Mouse (Mus musculus) stomach, embryonic 14.5 days (tissue): Measurements from ENCODE around the gene Nell2. TPM values are rescaled to one million over a fixed set of nuclear protein-coding genes. Genes with fewer than 3 reads are reported as not detected.
"Not testable (repeated sequence)": the region's sequence is repeated elsewhere in the genome, so short reads cannot be mapped to it uniquely, and the experiment has no call there.

Source experiments
- ATAC-seq: fragments of 200-750 bp; cut with Nextera tagmentation; 2 replicates; pipeline ENCODE4 v1.8.0; 2017; ENCODE audit warnings: low read depth, moderate TSS enrichment; ENCODE audit not compliant: insufficient number of reproducible peaks, insufficient read depth, low FRiP score
- H3K27ac ChIP-seq: fragments of 300-500 bp; sonication (generic); 2 replicates; pipeline ENCODE4 v1.5.1; 2014; ENCODE audit warnings: mild to moderate bottlenecking, low read length, moderate library complexity, mixed read lengths
- H3K27me3 ChIP-seq: fragments of 300-500 bp; sonication (generic); 2 replicates; pipeline ENCODE4 v1.6.1; 2014; ENCODE audit warnings: low read length, control low read depth, mixed read lengths; ENCODE audit not compliant: control insufficient read depth, insufficient read depth
- H3K36me3 ChIP-seq: fragments of 300-500 bp; sonication (generic); 2 replicates; pipeline ENCODE4 v1.6.1; 2014; ENCODE audit warnings: mild to moderate bottlenecking, control low read depth, low read length, moderate library complexity, mixed read lengths; ENCODE audit not compliant: control insufficient read depth, insufficient read depth
- H3K4me1 ChIP-seq: fragments of 300-500 bp; sonication (generic); 2 replicates; pipeline ENCODE4 v1.6.1; 2014; ENCODE audit warnings: low read length, control low read depth, mixed read lengths; ENCODE audit not compliant: control insufficient read depth, insufficient read depth
- H3K4me2 ChIP-seq: fragments of 300-500 bp; sonication (generic); replicated peaks from 2 replicates; pipeline ENCODE4 v1.6.1; 2014; ENCODE audit warnings: low read depth, low read length, control low read depth
- H3K4me3 ChIP-seq: fragments of 300-500 bp; sonication (generic); 2 replicates; pipeline ENCODE4 v1.5.1; 2014; ENCODE audit warnings: low read depth, low read length, control low read depth
- H3K9ac ChIP-seq: fragments of 300-500 bp; sonication (generic); replicated peaks from 2 replicates; pipeline ENCODE4 v1.6.1; 2014; ENCODE audit warnings: low read depth, mild to moderate bottlenecking, control low read depth, low read length, moderate library complexity, mixed read lengths
- H3K9me3 ChIP-seq: fragments of 300-500 bp; sonication (generic); 2 replicates; pipeline ENCODE4 v1.6.1; 2016; ENCODE audit warnings: low read depth, low read length, control low read depth; ENCODE audit not compliant: control insufficient read depth
- WGBS: fragments of 180-500 bp; shearing (Covaris S2); extraction: QIAGEN DNeasy Blood & Tissue Kit; methylation state at CpG from one replicate; pipeline ENCODE4 v1.1.7; 2014; 5-methylcytosine and 5-hydroxymethylcytosine counted together
- polyA plus RNA-seq: library from polyadenylated mRNA; unstranded; fragments of >200 nt; fragmentation: Nextera tagmentation; extraction: Ambion mirVana; gene quantifications from 2 replicates; pipeline ENCODE4 v1.2.1, GENCODE M21; 2014

The Nell2 gene
- polyA plus RNA-seq, 1 experiment from 2014 or later: 21.6 TPM

- Histone ChIP-seq H3K36me3 (no peaks in the 10 kb centered on the region), H3K27ac (no peak overlapping the region), H3K4me2 (no peak overlapping the region), H3K4me3 (no peak overlapping the region), H3K9ac (no peak overlapping the region), H3K9me3 (no peaks in the 10 kb centered on the region), H3K4me1 (no peaks in the 10 kb centered on the region), H3K27me3 (no peaks in the 10 kb centered on the region)
- no peak for ATAC-seq
- WGBS: 81% methylated on average over 5 of the region's 5 CpGs
These were observed 252.8 kb downstream of the Nell2 start for GRCm38 (mm10) chr15:95275553-95275952.

DNA sequence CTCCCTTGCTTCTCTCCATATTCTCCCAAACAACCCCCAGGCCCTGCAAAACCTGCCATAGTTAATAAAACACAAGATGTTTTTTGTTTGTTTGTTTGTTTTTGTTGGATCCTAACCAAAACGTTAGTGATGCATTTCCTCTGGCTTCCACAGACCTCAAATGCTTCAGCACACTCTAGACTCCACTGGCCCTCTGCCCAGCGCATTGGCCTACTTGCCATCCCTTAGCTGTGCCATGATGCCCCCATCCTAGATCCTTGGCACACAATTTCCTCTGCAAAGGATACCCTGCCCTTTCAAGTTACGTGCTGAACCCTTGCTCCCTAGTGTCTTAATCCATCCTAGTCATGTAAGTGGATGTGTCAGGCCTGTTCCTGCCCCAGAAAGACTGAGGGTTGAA, 255.1 kb downstream of the Nell2 start:
- H3K4me1 ChIP-seq: no peaks in the 10 kb centered on the region; the same call in 1 of the 2 replicates
- H3K4me2 ChIP-seq: no peak overlapping the region
- H3K9ac ChIP-seq: no peak overlapping the region
- no peak overlapping the region for H3K27ac ChIP-seq
- H3K9me3 ChIP-seq: no peaks in the 10 kb centered on the region
- ATAC-seq: no peak
- no peaks in the 10 kb centered on the region for H3K36me3 ChIP-seq
- H3K4me3 ChIP-seq: no peak overlapping the region
- no peaks in the 10 kb centered on the region for H3K27me3 ChIP-seq
- WGBS: 79% methylated on average over 3 of the region's 3 CpGs

- no peak for ATAC-seq
- Histone ChIP-seq H3K4me1 (no peaks in the 10 kb centered on the region; the same call in 1 of the 2 replicates), H3K36me3 (no peaks in the 10 kb centered on the region), H3K4me3 (no peak overlapping the region), H3K27me3 (no peaks in the 10 kb centered on the region), H3K4me2 (no peak overlapping the region), H3K9ac (no peak overlapping the region), H3K27ac (no peak overlapping the region), H3K9me3 (no peaks in the 10 kb centered on the region)
- 89% methylated on average over 3 of the region's 3 CpGs for WGBS
These were observed 256.2 kb downstream of the Nell2 start for GRCm38 (mm10) chr15:95272167-95272566.

- WGBS: 87% methylated on average over 2 of the region's 2 CpGs
- no peak overlapping the region for H3K9ac ChIP-seq
- no peaks in the 10 kb centered on the region for H3K9me3 ChIP-seq
- no peaks in the 10 kb centered on the region for H3K4me1 ChIP-seq
- ATAC-seq: no peak
- no peak overlapping the region for H3K27ac ChIP-seq
- no peaks in the 10 kb centered on the region for H3K36me3 ChIP-seq
- no peaks in the 10 kb centered on the region for H3K27me3 ChIP-seq
- no peak overlapping the region for H3K4me3 ChIP-seq
- no peak overlapping the region for H3K4me2 ChIP-seq
These were observed 268.5 kb downstream of the Nell2 start for GRCm38 (mm10) chr15:95259671-95260450.

GRCm38 (mm10) chr15:95257131-95257530, 271.2 kb downstream of the Nell2 start:
- ATAC-seq: no peak
- Histone ChIP-seq H3K27ac (no peak overlapping the region), H3K4me1 (no peaks in the 10 kb centered on the region)

DNA sequence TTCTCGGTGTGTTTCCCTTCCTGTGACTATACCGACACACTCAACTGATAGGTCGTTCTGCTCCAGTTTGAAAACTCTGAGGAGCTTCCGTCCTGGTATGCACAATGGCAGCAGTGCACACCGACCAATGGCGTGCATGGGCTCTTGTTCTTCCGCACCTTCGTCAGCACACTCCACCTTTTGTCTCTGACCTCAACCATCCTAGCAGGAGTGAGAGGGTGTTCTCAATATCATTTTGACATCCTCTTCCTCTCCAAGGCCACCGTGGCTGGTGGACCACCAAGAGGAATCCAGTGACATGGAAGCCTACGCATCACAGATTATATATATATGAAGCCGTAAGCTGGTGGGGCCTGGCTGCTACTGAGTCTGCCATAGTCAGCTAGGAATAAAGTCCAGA, 282.8 kb downstream of the Nell2 start:
- Histone ChIP-seq H3K27me3 (no peaks in the 10 kb centered on the region), H3K4me2 (no peak overlapping the region), H3K9me3 (no peaks in the 10 kb centered on the region), H3K4me3 (no peak overlapping the region), H3K27ac (no peak overlapping the region), H3K9ac (no peak overlapping the region), H3K4me1 (no peaks in the 10 kb centered on the region), H3K36me3 (no peaks in the 10 kb centered on the region)
- WGBS: 94% methylated on average over 11 of the region's 11 CpGs
- ATAC-seq: no peak

More at GRCm38 (mm10) chr15:95257131-95257530, 271.2 kb downstream of the Nell2 start:
- 59% methylated on average over 9 of the region's 9 CpGs for WGBS
- H3K9ac ChIP-seq: no peak overlapping the region
- no peak overlapping the region for H3K4me2 ChIP-seq
- H3K36me3 ChIP-seq: no peaks in the 10 kb centered on the region
- no peak overlapping the region for H3K4me3 ChIP-seq
- H3K27me3 ChIP-seq: no peaks in the 10 kb centered on the region
- H3K9me3 ChIP-seq: no peaks in the 10 kb centered on the region

DNA sequence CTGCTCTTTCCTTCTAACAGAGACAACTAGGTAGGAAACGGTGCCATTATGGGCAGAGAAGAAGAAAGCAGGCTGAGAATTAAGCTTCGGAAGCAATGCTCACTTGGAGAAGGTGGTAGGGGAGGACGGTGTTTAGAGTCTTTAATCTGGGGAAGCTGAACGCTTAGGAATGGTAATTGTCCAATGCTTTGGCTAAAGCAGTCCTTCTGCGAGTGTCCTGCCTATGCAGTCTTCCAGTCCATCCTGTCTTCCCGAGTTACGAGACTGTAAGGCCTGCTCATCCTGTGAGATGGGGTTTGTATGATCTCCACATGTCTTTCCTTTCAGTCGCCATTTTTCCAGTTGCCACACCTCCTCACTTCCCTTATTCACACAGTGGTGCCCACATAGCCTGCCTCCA, 284.5 kb downstream of the Nell2 start:
- no peaks in the 10 kb centered on the region for H3K9me3 ChIP-seq
- no peaks in the 10 kb centered on the region for H3K4me1 ChIP-seq
- H3K27ac ChIP-seq: no peak overlapping the region
- no peak overlapping the region for H3K4me2 ChIP-seq
- H3K9ac ChIP-seq: no peak overlapping the region
- H3K27me3 ChIP-seq: no peaks in the 10 kb centered on the region
- H3K4me3 ChIP-seq: no peak overlapping the region
- H3K36me3 ChIP-seq: no peaks in the 10 kb centered on the region
- ATAC-seq: no peak
- WGBS: 81% methylated on average over 8 of the region's 8 CpGs

DNA sequence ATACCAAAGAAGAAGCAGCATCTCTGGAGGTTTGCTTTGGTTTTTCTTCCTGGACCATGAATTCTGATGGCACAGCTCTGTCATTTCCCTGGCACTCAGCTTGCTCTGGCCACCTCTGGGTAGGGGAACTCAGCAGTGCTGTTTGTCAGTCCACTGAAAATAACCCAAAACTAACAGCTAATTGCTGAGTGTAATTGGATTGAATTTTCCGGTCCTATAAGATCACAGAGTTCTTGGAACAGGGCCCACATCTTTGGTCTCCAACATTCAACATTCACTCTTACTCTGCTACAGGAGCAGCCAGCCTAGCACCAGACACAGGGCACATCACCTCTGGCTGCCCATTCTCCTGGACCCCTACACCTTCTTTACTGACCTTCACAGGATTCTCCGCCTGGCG, 287.2 kb downstream of the Nell2 start:
- no peak overlapping the region for H3K4me2 ChIP-seq
- H3K36me3 ChIP-seq: no peaks in the 10 kb centered on the region
- ATAC-seq: no peak
- no peak overlapping the region for H3K9ac ChIP-seq
- no peak overlapping the region for H3K27ac ChIP-seq
- H3K4me1 ChIP-seq: no peaks in the 10 kb centered on the region
- H3K9me3 ChIP-seq: no peaks in the 10 kb centered on the region
- 91% methylated on average over 3 of the region's 3 CpGs for WGBS
- no peaks in the 10 kb centered on the region for H3K27me3 ChIP-seq
- no peak overlapping the region for H3K4me3 ChIP-seq

DNA sequence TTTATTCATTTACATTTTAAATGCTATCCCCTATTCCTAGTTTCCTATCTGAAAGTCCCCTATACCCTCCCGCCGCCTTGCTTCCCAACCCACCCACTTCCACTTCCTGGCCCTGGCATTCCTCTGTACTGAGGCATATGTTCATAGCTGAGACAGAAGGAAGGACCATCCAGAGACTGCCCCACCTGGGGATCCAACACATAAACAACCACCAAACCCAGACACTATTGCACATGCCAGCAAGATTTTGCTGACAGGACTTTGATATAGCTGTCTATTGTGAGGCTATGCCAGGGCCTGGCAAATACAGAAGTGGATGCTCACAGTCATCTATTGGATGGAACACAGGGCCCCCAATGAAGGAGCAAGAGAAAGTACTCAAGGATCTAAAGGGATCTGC, 291.3 kb downstream of the Nell2 start:
- not testable (repeated sequence) for H3K4me3 ChIP-seq, ATAC-seq, H3K4me1 ChIP-seq, H3K36me3 ChIP-seq, H3K9me3 ChIP-seq, H3K4me2 ChIP-seq, H3K27ac ChIP-seq, H3K9ac ChIP-seq, H3K27me3 ChIP-seq
- WGBS: 96% methylated on average over 2 of the region's 2 CpGs
